Mouse (Mus musculus) forebrain, postnatal 0 days (tissue): ENCODE measurements at regions not wholly inside any gene's neighbourhood (a gene's known extent, or its start where the extent isn't known, plus 50 kb on each side); places are given as distances from the start of the nearest gene placed in this dataset.

Source experiments
- ATAC-seq: fragments of 200-750 bp; cut with Nextera tagmentation; 2 replicates; pipeline ENCODE4 v1.8.0; 2017; ENCODE audit warnings: mild to moderate bottlenecking, moderate library complexity
- DNase-seq: peaks from one replicate; pipeline ENCODE4 v3.0.0-alpha.2; 2015
- H3K27ac ChIP-seq: fragments of 300-500 bp; sonication (generic); 2 replicates; pipeline ENCODE4 v1.5.1; 2014; ENCODE audit warnings: low read depth, mild to moderate bottlenecking, antibody characterized with exemption, low read length, moderate library complexity, mixed read lengths
- H3K27me3 ChIP-seq: fragments of 300-500 bp; sonication (generic); 2 replicates; pipeline ENCODE4 v1.6.1; 2014; ENCODE audit warnings: mild to moderate bottlenecking, low read length, mixed read lengths; ENCODE audit not compliant: insufficient read depth
- H3K36me3 ChIP-seq: fragments of 300-500 bp; sonication (generic); 2 replicates; pipeline ENCODE4 v1.6.1; 2014; ENCODE audit warnings: mild to moderate bottlenecking, moderate library complexity; ENCODE audit not compliant: insufficient read depth
- H3K4me1 ChIP-seq: fragments of 300-500 bp; sonication (generic); 2 replicates; pipeline ENCODE4 v1.6.1; 2014; ENCODE audit warnings: antibody characterized with exemption; ENCODE audit not compliant: insufficient read depth
- H3K4me2 ChIP-seq: fragments of 300-500 bp; sonication (generic); 2 replicates; pipeline ENCODE4 v1.6.1; 2014; ENCODE audit warnings: low read depth, mild to moderate bottlenecking, moderate library complexity
- H3K4me3 ChIP-seq: fragments of 300-500 bp; sonication (generic); 2 replicates; pipeline ENCODE4 v1.5.1; 2014; ENCODE audit warnings: low read depth, low read length, mixed read lengths
- H3K9ac ChIP-seq: fragments of 300-500 bp; sonication (generic); 2 replicates; pipeline ENCODE4 v1.6.1; 2014; ENCODE audit warnings: mild to moderate bottlenecking
- H3K9me3 ChIP-seq: fragments of 300-500 bp; sonication (generic); 2 replicates; pipeline ENCODE4 v1.6.1; 2016; ENCODE audit warnings: low read length
- CTCF ChIP-seq: sonication (generic); IDR thresholded peaks from 2 replicates; pipeline ENCODE4 v1.5.1; 2016; ENCODE audit warnings: antibody characterized with exemption, control low read depth, low read depth
- WGBS: fragments of 180-500 bp; shearing (Covaris S2); extraction: QIAGEN DNeasy Blood & Tissue Kit; methylation state at CpG from one replicate; pipeline ENCODE4 v1.1.7; 2014; 5-methylcytosine and 5-hydroxymethylcytosine counted together

- H3K36me3 ChIP-seq: no peaks in the 10 kb centered on the region
- H3K4me2 ChIP-seq: no peak overlapping the region
- H3K4me3 ChIP-seq: no peak overlapping the region
- no peaks in the 10 kb centered on the region for H3K4me1 ChIP-seq
- no peak for TF ChIP-seq CTCF
- no peak overlapping the region for H3K27ac ChIP-seq
- DNase-seq (peak; percentile 3), ATAC-seq (no peak)
- H3K27me3 ChIP-seq: no peaks in the 10 kb centered on the region
- 29% methylated on average over 1 of the region's 1 CpGs for WGBS
- no peaks in the 10 kb centered on the region for H3K9me3 ChIP-seq
- no peak overlapping the region for H3K9ac ChIP-seq
Observed at GRCm38 (mm10) chr3:17452984-17453383, 495.2 kb upstream of the Cypt12 start.

GRCm38 (mm10) chr3:17460545-17460944 is 487.7 kb upstream of the Cypt12 start:
- Histone ChIP-seq H3K36me3 (no peaks in the 10 kb centered on the region), H3K4me2 (no peak overlapping the region), H3K9me3 (no peaks in the 10 kb centered on the region), H3K27ac (no peak overlapping the region), H3K4me1 (no peaks in the 10 kb centered on the region), H3K27me3 (no peaks in the 10 kb centered on the region), H3K9ac (no peak overlapping the region), H3K4me3 (no peak overlapping the region)
- DNase-seq (peak; percentile 30), ATAC-seq (peak; percentile 83)
- WGBS: 69% methylated on average over 5 of the region's 5 CpGs
- TF ChIP-seq CTCF: no peak

GRCm38 (mm10) chr3:17461365-17461764 is 486.8 kb upstream of the Cypt12 start:
- Histone ChIP-seq H3K4me3 (no peak overlapping the region), H3K9ac (no peak overlapping the region), H3K36me3 (no peaks in the 10 kb centered on the region), H3K27ac (no peak overlapping the region), H3K9me3 (no peaks in the 10 kb centered on the region), H3K4me2 (no peak overlapping the region), H3K4me1 (no peaks in the 10 kb centered on the region), H3K27me3 (no peaks in the 10 kb centered on the region)
- DNase-seq (no peak), ATAC-seq (0 out of 2 replicates have a peak, but pooled peaks have one; percentile 14)
- 88% methylated on average over 4 of the region's 4 CpGs for WGBS
- no peak for TF ChIP-seq CTCF

GRCm38 (mm10) chr3:17473812-17474211 is 474.4 kb upstream of the Cypt12 start:
- no peaks in the 10 kb centered on the region for H3K9me3 ChIP-seq
- WGBS: 78% methylated on average over 2 of the region's 2 CpGs
- no peaks in the 10 kb centered on the region for H3K27me3 ChIP-seq

GRCm38 (mm10) chr3:17489240-17490142 is 458.7 kb upstream of the Cypt12 start:
- Histone ChIP-seq H3K4me1 (no peaks in the 10 kb centered on the region), H3K9me3 (no peaks in the 10 kb centered on the region), H3K4me2 (no peak overlapping the region), H3K27me3 (no peaks in the 10 kb centered on the region), H3K36me3 (no peaks in the 10 kb centered on the region), H3K9ac (no peak overlapping the region), H3K4me3 (no peak overlapping the region), H3K27ac (no peak overlapping the region)
- ATAC-seq (no peak), DNase-seq (peak; percentile 2)
- no peak for TF ChIP-seq CTCF
- 17% methylated on average over 4 of the region's 4 CpGs for WGBS

More at GRCm38 (mm10) chr3:17473812-17474211, 474.4 kb upstream of the Cypt12 start:
- no peaks in the 10 kb centered on the region for H3K36me3 ChIP-seq
- no peak overlapping the region for H3K9ac ChIP-seq
- H3K27ac ChIP-seq: no peak overlapping the region
- no peaks in the 10 kb centered on the region for H3K4me1 ChIP-seq
- no peak overlapping the region for H3K4me3 ChIP-seq
- TF ChIP-seq CTCF: no peak
- DNase-seq (no peak), ATAC-seq (no peak)
- H3K4me2 ChIP-seq: no peak overlapping the region

GRCm38 (mm10) chr3:17490632-17491031 is 457.6 kb upstream of the Cypt12 start:
- Histone ChIP-seq H3K9ac (no peak overlapping the region), H3K9me3 (no peaks in the 10 kb centered on the region), H3K4me3 (no peak overlapping the region), H3K4me1 (no peaks in the 10 kb centered on the region), H3K4me2 (no peak overlapping the region), H3K36me3 (no peaks in the 10 kb centered on the region), H3K27me3 (no peaks in the 10 kb centered on the region), H3K27ac (no peak overlapping the region)
- ATAC-seq (no peak), DNase-seq (no peak)
- TF ChIP-seq CTCF: no peak

GRCm38 (mm10) chr3:17498291-17498690 is 449.9 kb upstream of the Cypt12 start:
- no peak for ATAC-seq
- no peaks in the 10 kb centered on the region for H3K9me3 ChIP-seq
- H3K27me3 ChIP-seq: no peaks in the 10 kb centered on the region
- DNase-seq: no peak
- no peak overlapping the region for H3K4me3 ChIP-seq
- H3K9ac ChIP-seq: no peak overlapping the region
- 89% methylated on average over 3 of the region's 3 CpGs for WGBS
- no peaks in the 10 kb centered on the region for H3K36me3 ChIP-seq
- no peak overlapping the region for H3K4me2 ChIP-seq
- no peak for TF ChIP-seq CTCF
- no peak overlapping the region for H3K27ac ChIP-seq
- H3K4me1 ChIP-seq: no peaks in the 10 kb centered on the region
